Mouse (Mus musculus): ENCODE data around the gene Igsf21.

DNA sequence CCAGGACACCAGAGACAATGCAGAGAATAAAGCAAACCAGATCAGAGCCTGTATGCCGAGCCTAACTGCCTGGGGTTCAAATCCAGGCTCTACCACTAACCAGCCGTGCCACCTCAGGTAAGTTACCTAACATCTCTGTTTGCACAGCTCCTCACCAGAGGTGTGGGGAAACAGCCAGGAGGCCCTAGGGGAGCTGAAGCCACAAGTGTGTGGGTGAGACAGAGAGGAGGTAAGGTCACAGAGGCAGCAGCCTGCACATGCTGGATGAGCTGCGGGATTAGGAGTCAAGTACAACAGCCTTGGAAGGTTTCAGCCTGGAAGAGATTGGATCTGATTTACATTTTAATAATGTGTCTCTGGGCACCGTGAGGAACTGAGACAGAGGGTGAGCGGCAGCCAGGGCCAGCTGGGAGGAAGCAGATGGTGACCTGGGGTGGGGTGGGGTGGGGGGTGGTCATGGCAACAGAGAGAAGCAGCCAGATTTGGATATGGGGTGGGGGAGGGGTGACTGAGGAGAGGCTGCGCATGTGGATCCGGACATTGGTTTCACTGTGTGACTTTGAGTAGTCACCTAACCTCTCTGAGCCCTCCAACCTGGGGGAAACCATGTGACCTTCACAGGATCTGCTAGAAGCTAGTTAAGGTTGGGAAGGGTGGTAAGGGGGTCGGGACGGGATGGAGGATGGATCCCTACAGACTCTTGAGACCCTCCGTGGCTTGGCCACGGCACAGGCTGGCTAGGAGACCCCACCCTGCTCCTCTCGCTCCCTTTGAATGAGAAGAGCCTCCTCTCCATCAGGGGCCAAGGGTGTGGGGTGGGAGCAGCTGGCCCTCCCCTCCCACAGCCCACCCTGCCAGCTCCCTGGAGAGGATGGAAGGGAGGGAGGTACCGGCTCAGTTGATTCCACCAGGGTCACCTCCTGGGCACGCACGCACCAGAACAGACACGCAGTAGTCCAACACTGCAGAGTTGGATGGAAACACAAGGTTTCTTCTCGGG is 27.4 kb downstream of the Igsf21 start:
- TF ChIP-seq CTCF (IDR thresholded peaks at IDR 0.05; ENCODE audit: borderline replicate concordance, extremely low read depth, insufficient read depth, insufficient read length) (no peak), POLR2A (IDR thresholded peaks at IDR 0.05; ENCODE audit: borderline replicate concordance, extremely low read depth, insufficient read depth, insufficient read length, poor library complexity, severe bottlenecking) (no peak)
